Mouse (Mus musculus) forebrain, embryonic 14.5 days (tissue): ENCODE results near the gene Clp1. TPM values are rescaled to one million over a fixed set of nuclear protein-coding genes. Genes with fewer than 3 reads are reported as not detected.

Source experiments
- ATAC-seq: fragments of 200-750 bp; cut with Nextera tagmentation; 2 replicates; pipeline ENCODE4 v1.8.0; 2017; ENCODE audit warnings: mild to moderate bottlenecking, moderate library complexity
- DNase-seq: peaks from one replicate; pipeline ENCODE4 v3.0.0-alpha.2; 2015; ENCODE audit warnings: low spot score
- H3K27ac ChIP-seq: fragments of 300-500 bp; sonication (generic); 2 replicates; pipeline ENCODE4 v1.5.1; 2014; ENCODE audit warnings: low read depth, mild to moderate bottlenecking, control low read depth, low read length, moderate library complexity
- H3K27me3 ChIP-seq: fragments of 300-500 bp; sonication (generic); replicated peaks from 2 replicates; pipeline ENCODE4 v1.6.1; 2014; ENCODE audit warnings: low read length, control low read depth, mixed read lengths; ENCODE audit not compliant: control insufficient read depth, insufficient read depth
- H3K36me3 ChIP-seq: fragments of 300-500 bp; sonication (generic); 2 replicates; pipeline ENCODE4 v1.6.1; 2014; ENCODE audit warnings: low read length, control low read depth; ENCODE audit not compliant: control insufficient read depth, insufficient read depth
- H3K4me1 ChIP-seq: fragments of 300-500 bp; sonication (generic); 2 replicates; pipeline ENCODE4 v1.6.1; 2014; ENCODE audit warnings: antibody characterized with exemption, low read length, control low read depth; ENCODE audit not compliant: control insufficient read depth, insufficient read depth
- H3K4me2 ChIP-seq: fragments of 300-500 bp; sonication (generic); 2 replicates; pipeline ENCODE4 v1.6.1; 2014; ENCODE audit warnings: mild to moderate bottlenecking, control low read depth, low read length
- H3K4me3 ChIP-seq: fragments of 300-500 bp; sonication (generic); 2 replicates; pipeline ENCODE4 v1.5.1; 2014; ENCODE audit warnings: low read depth, low read length, control low read depth
- H3K9ac ChIP-seq: fragments of 300-500 bp; sonication (generic); 2 replicates; pipeline ENCODE4 v1.6.1; 2014; ENCODE audit warnings: mild to moderate bottlenecking, low read length, control low read depth, moderate library complexity
- H3K9me3 ChIP-seq: fragments of 300-500 bp; sonication (generic); replicated peaks from 2 replicates; pipeline ENCODE4 v1.6.1; 2016; ENCODE audit warnings: low read length, control low read depth, mixed read lengths; ENCODE audit not compliant: control insufficient read depth
- WGBS: fragments of 180-500 bp; shearing (Covaris S2); extraction: QIAGEN DNeasy Blood & Tissue Kit; methylation state at CpG from one replicate; pipeline ENCODE4 v1.1.7; 2014; 5-methylcytosine and 5-hydroxymethylcytosine counted together
- microRNA counts: library from miRNA; unstranded; fragments of <30 nt; microRNA quantifications from one replicate; lab custom pipeline; 2016
- microRNA-seq: library from miRNA; unstranded; fragments of <30 nt; microRNA quantifications from one replicate; pipeline ENCODE4, GENCODE M21; 2016
- polyA plus RNA-seq: library from polyadenylated mRNA; unstranded; fragments of >200 nt; fragmentation: Nextera tagmentation; extraction: Ambion mirVana; gene quantifications from 2 replicates; pipeline ENCODE4 v1.2.1, GENCODE M21; 2014

Gene Clp1
- polyA plus RNA-seq, 1 experiment from 2014 or later = 32.3 TPM

GRCm38 (mm10) chr2:84677968-84678880, 48.9 kb downstream of the Clp1 start, which contains the start of the genes Gm28635 and Med19:
Gene Gm28635, minus strand, starts transcription at chr2:84678041.
Gene Med19, plus strand, starts transcription at chr2:84678402.
- DNase-seq (peak; percentile 100), ATAC-seq (peak; percentile 100)
- Histone ChIP-seq H3K9me3 (no peaks in the 10 kb centered on the region), H3K4me1 (peaks cover 14% of the 10 kb centered on the region; the same call in 1 of the 2 replicates), H3K36me3 (peaks cover 33% of the 10 kb centered on the region), H3K9ac (peak within 1 kb of the TSS; percentile 84), H3K4me2 (peak within 1 kb of the TSS; percentile 65), H3K4me3 (peak within 1 kb of the TSS; percentile 79), H3K27me3 (no peaks in the 10 kb centered on the region), H3K27ac (peak within 1 kb of the TSS; percentile 61; the same call in 1 of the 2 replicates)
- under 1% methylated on average over 44 of the region's 44 CpGs for WGBS

- Histone ChIP-seq H3K4me2 (peak overlapping the region; percentile 62), H3K4me1 (peaks cover 14% of the 10 kb centered on the region; the same call in 1 of the 2 replicates), H3K9ac (peak overlapping the region; percentile 68), H3K9me3 (no peaks in the 10 kb centered on the region), H3K27me3 (no peaks in the 10 kb centered on the region), H3K27ac (peak overlapping the region; percentile 61; the same call in 1 of the 2 replicates), H3K4me3 (peak overlapping the region; percentile 58), H3K36me3 (peaks cover 41% of the 10 kb centered on the region)
- ATAC-seq (peak; percentile 44), DNase-seq (peak; percentile 32)
- WGBS = 10% methylated on average over 22 of the region's 22 CpGs
Measured at GRCm38 (mm10) chr2:84677270-84677967, 49.7 kb downstream of the Clp1 start.

MicroRNA genes within 50 kb of the gene (microRNA counts, 519-probe panel; counts per million panel counts)
- microRNA mmu-miR-130a (lab: Ali Mortazavi, UCI) = 6,690 counts per million, percentile 97 among the panel's probes with 10 or more counts

Small RNA genes lying within 50 kb of the gene (microRNA-seq; reads per million reads assigned to microRNA genes)
- 28,484 reads per million, percentile 99 among the genes with 10 or more reads in this experiment for gene Mir130a

Other genes with a start within 250 kb of the Clp1 start
- gene Ctnnd1, start 76.6 kb downstream of the Clp1 start, polyA plus RNA-seq = 27.1 and 27.8 TPM in 2 replicates
- 0.10 and 0.33 TPM in 2 replicates for gene Btbd18, start 68.3 kb downstream of the Clp1 start, polyA plus RNA-seq
- 277 and 350 TPM in 2 replicates for gene Selenoh, start 56.6 kb downstream of the Clp1 start, polyA plus RNA-seq
- not detected in 2 replicates for gene Gm28635, start 49.3 kb downstream of the Clp1 start, polyA plus RNA-seq
- gene Med19, start 48.9 kb downstream of the Clp1 start, polyA plus RNA-seq = 55.3 and 59.8 TPM in 2 replicates
- gene Tmx2, start 48.2 kb downstream of the Clp1 start, polyA plus RNA-seq = 223 and 231 TPM in 2 replicates
- 16.5 and 23.6 TPM in 2 replicates for gene Zdhhc5, start 12.2 kb downstream of the Clp1 start, polyA plus RNA-seq
- 14.2 and 16.3 TPM in 2 replicates for gene Ypel4, start 6.7 kb upstream of the Clp1 start, polyA plus RNA-seq
- gene Gm19426, start 16.3 kb upstream of the Clp1 start, polyA plus RNA-seq = 3.1 and 3.8 TPM in 2 replicates
- 32.1 and 32.7 TPM in 2 replicates for gene Serping1, start 48.1 kb upstream of the Clp1 start, polyA plus RNA-seq
- gene Ube2l6, start 71.5 kb upstream of the Clp1 start, polyA plus RNA-seq = 21.8 and 23.7 TPM in 2 replicates
- gene Smtnl1, start 95.3 kb upstream of the Clp1 start, polyA plus RNA-seq = not detected in 2 replicates
- gene Timm10, start 99.6 kb upstream of the Clp1 start, polyA plus RNA-seq = 70.2 and 90.7 TPM in 2 replicates
- gene Slc43a1, start 111.5 kb upstream of the Clp1 start, polyA plus RNA-seq = 3.4 and 4.0 TPM in 2 replicates
- 7.5 and 13.6 TPM in 2 replicates for gene Rtn4rl2, start 159.4 kb upstream of the Clp1 start, polyA plus RNA-seq
- gene Slc43a3, start 209.2 kb upstream of the Clp1 start, polyA plus RNA-seq = 6.6 and 7.0 TPM in 2 replicates